In the genomic region with DNA sequence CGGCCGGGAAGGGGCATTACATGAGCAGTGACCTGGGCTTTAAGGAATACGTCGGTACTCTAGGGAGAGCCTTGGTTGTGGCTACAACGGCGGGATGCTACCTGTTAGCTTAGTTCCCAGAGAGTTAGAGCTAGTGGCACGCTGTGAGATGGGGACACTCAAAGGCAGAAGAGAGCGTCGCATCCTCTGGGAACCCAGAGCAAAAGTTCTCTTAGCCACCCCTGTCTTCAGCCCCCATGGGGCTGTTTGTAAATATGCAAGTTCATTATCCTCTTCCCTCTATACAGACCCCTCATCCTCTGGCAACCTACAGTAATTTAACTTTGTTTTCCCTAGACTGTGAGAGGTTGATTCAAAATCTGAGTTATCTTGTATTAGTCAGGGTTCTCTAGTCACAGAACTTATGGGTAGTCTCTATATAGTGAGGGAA, we compare ENCODE assay signal across 8 mouse cellular contexts. TPM values are rescaled to one million over a fixed set of nuclear protein-coding genes. Genes with fewer than 3 reads are reported as not detected.
DNase-seq lines count a peak whose midpoint lies in the region; ATAC-seq and TF ChIP-seq lines count a peak whose summit lies in the region.

No protein-coding gene starts in this region.

- TF ChIP-seq RAD21 in CH12.LX (IDR thresholded peaks at IDR 0.05; ENCODE audit: low read depth, low read length) = no peak

- TF ChIP-seq EP300 in CH12.LX (IDR thresholded peaks at IDR 0.05; ENCODE audit: low read length) = no peak
- no peak for TF ChIP-seq EP300 in liver, embryonic 14.5 days (IDR thresholded peaks at IDR 0.05; ENCODE audit: low read depth)

- no peaks in the 10 kb centered on the region for H3K36me3 ChIP-seq in heart, embryonic 11.5 days (ENCODE audit: control insufficient read depth, insufficient read depth, low read length)
- H3K36me3 ChIP-seq in CH12.LX (replicated peaks in 1 of 2; ENCODE audit: control insufficient read depth in 1 of 2, insufficient read depth in 1 of 2, low read length in 1 of 2) = peaks cover 0 to 3% of the 10 kb centered on the region in 2 experiments
- H3K36me3 ChIP-seq in forebrain, embryonic 14.5 days (ENCODE audit: control insufficient read depth, insufficient read depth, low read length) = no peaks in the 10 kb centered on the region
- H3K36me3 ChIP-seq in liver, embryonic 14.5 days (replicated peaks; ENCODE audit: control insufficient read depth, insufficient read depth, low read depth) = no peaks in the 10 kb centered on the region; the same call in 1 of the 2 replicates

- H3K9me3 ChIP-seq in heart, embryonic 11.5 days (replicated peaks; ENCODE audit: control insufficient read depth, low read length) = no peaks in the 10 kb centered on the region
- no peaks in the 10 kb centered on the region for H3K9me3 ChIP-seq in CH12.LX (replicated peaks; ENCODE audit: low read length)
- H3K9me3 ChIP-seq in forebrain, embryonic 14.5 days (replicated peaks; ENCODE audit: control insufficient read depth, low read length) = no peaks in the 10 kb centered on the region
- no peaks in the 10 kb centered on the region for H3K9me3 ChIP-seq in liver, embryonic 14.5 days (ENCODE audit: control insufficient read depth, low read length)

- no peaks in the 10 kb centered on the region for H3K79me2 ChIP-seq in CH12.LX (replicated peaks; ENCODE audit: control insufficient read depth, extremely low read depth, insufficient read depth, poor library complexity, severe bottlenecking)

- H3K27ac ChIP-seq in heart, embryonic 11.5 days (ENCODE audit: low read depth, low read length) = peak overlapping the region; percentile 25; the same call in 1 of the 2 replicates
- H3K27ac ChIP-seq in CH12.LX (ENCODE audit: insufficient read depth, low read depth) = no peak overlapping the region
- H3K27ac ChIP-seq in forebrain, embryonic 14.5 days (ENCODE audit: low read depth, low read length) = 0 out of 2 replicates have a peak overlapping the region, but pooled peaks have one; percentile 27
- H3K27ac ChIP-seq in liver, embryonic 14.5 days = peak overlapping the region; percentile 75

- dilution Hi-C loops in CH12.LX (cut with MboI; ENCODE audit: extremely low pct_ligation_motif_present, extremely low pct_unique_long_range_greater_than_20kb, low sequenced_read_pairs) = no loop called here

- peak overlapping the region; percentile 63 for H3K4me3 ChIP-seq in heart, embryonic 11.5 days (ENCODE audit: low read depth, low read length)
- peak overlapping the region; percentile 51 to 85 (median 74) for H3K4me3 ChIP-seq in CH12.LX (replicated peaks in 1 of 3; ENCODE audit: low read depth in 2 of 3, low read length in 2 of 3, poor library complexity in 1 of 3)
- H3K4me3 ChIP-seq in forebrain, embryonic 14.5 days (ENCODE audit: low read depth, low read length) = peak overlapping the region; percentile 54
- H3K4me3 ChIP-seq in liver, embryonic 14.5 days (ENCODE audit: insufficient read depth in 1 of 2, low read depth in 2 of 2, low read length in 2 of 2) = peak overlapping the region; percentile 84 to 90

- H3K27me3 ChIP-seq in heart, embryonic 11.5 days (ENCODE audit: control insufficient read depth, insufficient read depth, low read length) = no peaks in the 10 kb centered on the region
- peaks cover 30% of the 10 kb centered on the region for H3K27me3 ChIP-seq in CH12.LX (replicated peaks)
- no peaks in the 10 kb centered on the region for H3K27me3 ChIP-seq in forebrain, embryonic 14.5 days (replicated peaks; ENCODE audit: control insufficient read depth, insufficient read depth, low read length)
- H3K27me3 ChIP-seq in liver, embryonic 14.5 days (ENCODE audit: control insufficient read depth, insufficient read depth, low read length) = no peaks in the 10 kb centered on the region

- WGBS in heart, embryonic 11.5 days (ENCODE audit: insufficient replicate concordance) = 0% methylated on average over 9 of the region's 9 CpGs
- under 1% methylated on average over 9 of the region's 9 CpGs for WGBS in forebrain, embryonic 14.5 days
- 1% methylated on average over 9 of the region's 9 CpGs for WGBS in liver, embryonic 14.5 days (ENCODE audit: insufficient replicate concordance)

- H3K4me1 ChIP-seq in heart, embryonic 11.5 days (ENCODE audit: control insufficient read depth, insufficient read depth, low read length) = peaks cover 10% of the 10 kb centered on the region
- H3K4me1 ChIP-seq in CH12.LX (ENCODE audit: control insufficient read depth in 1 of 2, insufficient read depth in 2 of 2) = peaks cover 8 to 13% of the 10 kb centered on the region in 2 experiments
- peaks cover 3% of the 10 kb centered on the region; the same call in 1 of the 2 replicates for H3K4me1 ChIP-seq in forebrain, embryonic 14.5 days (ENCODE audit: control insufficient read depth, insufficient read depth, low read length)
- H3K4me1 ChIP-seq in liver, embryonic 14.5 days (replicated peaks; ENCODE audit: control insufficient read depth in 2 of 2, insufficient read depth in 2 of 2, low read length in 1 of 2) = peaks cover 53 to 62% of the 10 kb centered on the region in 2 experiments

- ATAC-seq in heart, embryonic 11.5 days (replicated peaks; ENCODE audit: insufficient number of reproducible peaks, low FRiP score, low TSS enrichment) = no peak
- no peak for ATAC-seq in forebrain, embryonic 14.5 days
- no peak; the same call in 1 of the 2 replicates for ATAC-seq in liver, embryonic 14.5 days (ENCODE audit: insufficient read depth)

- in situ Hi-C loops in CH12.LX (cut with MboI; ENCODE audit: low pct_ligation_motif_present, low pct_unique_long_range_greater_than_20kb, low sequenced_read_pairs) = loop anchor here (5.0 kb wide), 1 partner anchor 76 kb away; a partner anchor contains a TSS

- TF ChIP-seq POLR2A in CH12.LX (IDR thresholded peaks at IDR 0.05; ENCODE audit: low read depth, low read length) = no peak

- no peak for DNase-seq in heart, adult 9 months (ENCODE audit: low spot score in 2 of 2)
- DNase-seq in CH12.LX (ENCODE audit: extremely low read depth) = no peak
- DNase-seq in forebrain, embryonic 14.5 days (ENCODE audit: low spot score) = no peak
- DNase-seq in liver, embryonic 14.5 days (ENCODE audit: low read depth in 3 of 3, low spot score in 3 of 3) = no peak
- no peak for DNase-seq in gastrocnemius, postnatal 14 days
- no peak for DNase-seq in urinary bladder, postnatal 14 days (ENCODE audit: low spot score)
- DNase-seq in adrenal gland, adult 8-10 months = no peak

- TF ChIP-seq CTCF in CH12.LX (conservative IDR thresholded peaks at IDR 0.05 in 1 of 2, IDR thresholded peaks at IDR 0.05 in 1 of 2; ENCODE audit: low read depth in 2 of 2, low read length in 2 of 2) = no peak
- no peak for TF ChIP-seq CTCF in liver, embryonic 14.5 days (IDR thresholded peaks at IDR 0.05; ENCODE audit: low read depth)

- H3K9ac ChIP-seq in heart, embryonic 11.5 days (ENCODE audit: low read depth, low read length) = peak overlapping the region; percentile 74
- H3K9ac ChIP-seq in CH12.LX (ENCODE audit: insufficient read depth, low read depth) = peak overlapping the region; percentile 33
- H3K9ac ChIP-seq in forebrain, embryonic 14.5 days (ENCODE audit: low read length) = peak overlapping the region; percentile 74
- peak overlapping the region; percentile 92 for H3K9ac ChIP-seq in liver, embryonic 14.5 days (replicated peaks)

- peak overlapping the region; percentile 71 for H3K4me2 ChIP-seq in heart, embryonic 11.5 days
- peak overlapping the region; percentile 38 for H3K4me2 ChIP-seq in CH12.LX (ENCODE audit: insufficient read depth, low read depth, poor library complexity, severe bottlenecking)
- H3K4me2 ChIP-seq in forebrain, embryonic 14.5 days (ENCODE audit: low read length) = peak overlapping the region; percentile 80
- peak overlapping the region; percentile 96 for H3K4me2 ChIP-seq in liver, embryonic 14.5 days (ENCODE audit: low read depth)

- intact Hi-C loops in gastrocnemius, postnatal 14 days (cut with DNase I; ENCODE audit: low total_unique reads) = no loop called here

TF ChIP-seq in CH12.LX, 34 proteins besides CTCF, POLR2A, EP300 and RAD21 (continues in another document):
- TF ChIP-seq ETS1 (conservative IDR thresholded peaks at IDR 0.05; ENCODE audit: low read depth, low read length) = no peak
- TF ChIP-seq POLR2AphosphoS2 (IDR thresholded peaks at IDR 0.05; ENCODE audit: low read depth, low read length) = 0 out of 2 replicates have a peak, but pooled peaks have one; percentile 47
- peak; percentile 9; the same call in 1 of the 2 replicates for TF ChIP-seq MAZ (IDR thresholded peaks at IDR 0.05; ENCODE audit: low read depth, low read length)
- TF ChIP-seq E2F4 (IDR thresholded peaks at IDR 0.05; ENCODE audit: insufficient replicate concordance, low read depth, low read length) = no peak
- no peak for TF ChIP-seq BHLHE40 (IDR thresholded peaks at IDR 0.05; ENCODE audit: low read depth, low read length)
- no peak for TF ChIP-seq MEF2A (IDR thresholded peaks at IDR 0.05; ENCODE audit: borderline replicate concordance, low read depth, low read length)
- TF ChIP-seq SIN3A (IDR thresholded peaks at IDR 0.05; ENCODE audit: low read length) = no peak
- no peak for TF ChIP-seq ZMIZ1 (IDR thresholded peaks at IDR 0.05; ENCODE audit: low read depth, low read length)
- 0 out of 2 replicates have a peak, but pooled peaks have one; percentile 1 for TF ChIP-seq ELF1 (IDR thresholded peaks at IDR 0.05; ENCODE audit: low read depth, low read length)
- no peak for TF ChIP-seq ZNF384 (IDR thresholded peaks at IDR 0.05; ENCODE audit: low read depth, low read length)

RNA-seq across cellular contexts. Expression of a gene that starts 0.3 kb away (rescaled TPM):
- 21.4 and 23.6 TPM in 2 replicates for polyA plus RNA-seq in heart, embryonic 11.5 days (2014; fragmentation: Nextera tagmentation; extraction: Ambion mirVana)
- 16.8 and 17.3 TPM in 2 replicates for total RNA-seq in CH12.LX (2012; rRNA removed)
- total RNA-seq in CH12.LX (2014; rRNA removed) = 20.1 and 21.9 TPM in 2 replicates
- polyA plus RNA-seq in CH12.LX (2012; ENCODE audit: insufficient read length, low read depth) = 18.0 and 20.6 TPM in 2 replicates
- polyA plus RNA-seq in forebrain, embryonic 14.5 days (2014; fragmentation: Nextera tagmentation; extraction: Ambion mirVana) = 14.6 and 17.0 TPM in 2 replicates
- polyA plus RNA-seq in liver, embryonic 14.5 days (2012; rRNA removed) = 34.2 and 37.9 TPM in 2 replicates
- polyA plus RNA-seq in liver, embryonic 14.5 days (2014; fragmentation: Nextera tagmentation; extraction: Ambion mirVana) = 64.6 and 69.5 TPM in 2 replicates
- 1 to 10 TPM; 7.4 to 8.3 TPM for total RNA-seq in gastrocnemius, postnatal 14 days (2021)
- 10 to 100 TPM; 57.8 to 78.0 (median 72.3) TPM for total RNA-seq in adrenal gland, adult 8-10 months (2022)

RNA-seq across cellular contexts. Expression of a gene that starts 18.1 kb away (rescaled TPM):
- 13.0 and 13.6 TPM in 2 replicates for polyA plus RNA-seq in heart, embryonic 11.5 days (2014; fragmentation: Nextera tagmentation; extraction: Ambion mirVana)
- total RNA-seq in CH12.LX (2012; rRNA removed) (under 0.01 and 0.51 TPM in 2 replicates), CH12.LX (2014; rRNA removed) (0.43 TPM in 1 of 2 replicates, not detected in the other)
- polyA plus RNA-seq in CH12.LX (2012; ENCODE audit: insufficient read length, low read depth) = not detected in 2 replicates
- 0.08 and 0.35 TPM in 2 replicates for polyA plus RNA-seq in forebrain, embryonic 14.5 days (2014; fragmentation: Nextera tagmentation; extraction: Ambion mirVana)
- polyA plus RNA-seq in liver, embryonic 14.5 days (2012; rRNA removed) = 1.7 and 3.0 TPM in 2 replicates
- polyA plus RNA-seq in liver, embryonic 14.5 days (2014; fragmentation: Nextera tagmentation; extraction: Ambion mirVana) = 1.5 and 1.6 TPM in 2 replicates
- 1 to 10 TPM; 1.4 to 2.0 TPM for total RNA-seq in gastrocnemius, postnatal 14 days (2021)
- under 1 TPM; 0.15 to 0.46 (median 0.22) TPM for total RNA-seq in adrenal gland, adult 8-10 months (2022)

Comparison
In these comparisons a context has a peak if more than half of its experiments do, and no peak if none do; other contexts are left out.
1. H3K4me2 ChIP-seq: peak in every context shown above with its lines; median percentile 96 in liver, embryonic 14.5 days; 80 in forebrain, embryonic 14.5 days; 71 in heart, embryonic 11.5 days; 38 in CH12.LX.
2. H3K9ac ChIP-seq: peak in every context shown above with its lines; median percentile 92 in liver, embryonic 14.5 days; 74 in heart, embryonic 11.5 days; 74 in forebrain, embryonic 14.5 days; 33 in CH12.LX.